Mouse (Mus musculus): Measurements from ENCODE around the gene Arhgap10. TPM values are rescaled to one million over a fixed set of nuclear protein-coding genes. Genes with fewer than 3 reads are reported as not detected.

Gene Arhgap10
- polyA plus RNA-seq, 1 experiment, result 39.0 TPM

GRCm38 (mm10) chr8:77478155-77478912 is 39.4 kb downstream of the Arhgap10 start:
- no peak overlapping the region for H3K4me3 ChIP-seq (ENCODE audit: insufficient read depth, low read length)
- no peak overlapping the region for H3K27ac ChIP-seq (ENCODE audit: insufficient read depth, low read depth, low read length)

GRCm38 (mm10) chr8:77477684-77478083 is 40.1 kb downstream of the Arhgap10 start:
- no peak for TF ChIP-seq POLR2A (IDR thresholded peaks at IDR 0.05; ENCODE audit: borderline replicate concordance, low read depth, low read length)
- TF ChIP-seq CTCF (IDR thresholded peaks at IDR 0.05; ENCODE audit: low read depth, low read length), result no peak
- H3K4me1 ChIP-seq (ENCODE audit: control insufficient read depth, insufficient read depth, low read length), result peaks cover 41% of the 10 kb centered on the region

More at GRCm38 (mm10) chr8:77478155-77478912, 39.4 kb downstream of the Arhgap10 start:
- TF ChIP-seq POLR2A (IDR thresholded peaks at IDR 0.05; ENCODE audit: borderline replicate concordance, low read depth, low read length), result no peak
- peaks cover 45% of the 10 kb centered on the region for H3K4me1 ChIP-seq (ENCODE audit: control insufficient read depth, insufficient read depth, low read length)

GRCm38 (mm10) chr8:77474614-77475013 is 43.1 kb downstream of the Arhgap10 start:
- no peak for TF ChIP-seq CTCF (IDR thresholded peaks at IDR 0.05; ENCODE audit: low read depth, low read length)
- TF ChIP-seq POLR2A (IDR thresholded peaks at IDR 0.05; ENCODE audit: borderline replicate concordance, low read depth, low read length), result no peak
- H3K4me1 ChIP-seq (ENCODE audit: control insufficient read depth, insufficient read depth, low read length), result peaks cover 21% of the 10 kb centered on the region
- H3K27ac ChIP-seq (ENCODE audit: insufficient read depth, low read depth, low read length), result no peak overlapping the region
- no peak overlapping the region for H3K4me3 ChIP-seq (ENCODE audit: insufficient read depth, low read length)

More at GRCm38 (mm10) chr8:77477684-77478083, 40.1 kb downstream of the Arhgap10 start:
- Histone ChIP-seq H3K4me3 (ENCODE audit: insufficient read depth, low read length) (no peak overlapping the region), H3K27ac (ENCODE audit: insufficient read depth, low read depth, low read length) (no peak overlapping the region)

- Histone ChIP-seq H3K4me3 (ENCODE audit: insufficient read depth, low read length) (no peak overlapping the region), H3K4me1 (ENCODE audit: control insufficient read depth, insufficient read depth, low read length) (peaks cover 21% of the 10 kb centered on the region), H3K27ac (ENCODE audit: insufficient read depth, low read depth, low read length) (no peak overlapping the region)
- no peak for TF ChIP-seq CTCF (IDR thresholded peaks at IDR 0.05; ENCODE audit: low read depth, low read length)
Observed at GRCm38 (mm10) chr8:77473773-77474172, 44.0 kb downstream of the Arhgap10 start.

GRCm38 (mm10) chr8:77473373-77473772 is 44.4 kb downstream of the Arhgap10 start:
- Histone ChIP-seq H3K4me3 (ENCODE audit: insufficient read depth, low read length) (no peak overlapping the region), H3K27ac (ENCODE audit: insufficient read depth, low read depth, low read length) (no peak overlapping the region), H3K4me1 (ENCODE audit: control insufficient read depth, insufficient read depth, low read length) (peaks cover 19% of the 10 kb centered on the region)
- TF ChIP-seq CTCF (IDR thresholded peaks at IDR 0.05; ENCODE audit: low read depth, low read length) (no peak), POLR2A (IDR thresholded peaks at IDR 0.05; ENCODE audit: borderline replicate concordance, low read depth, low read length) (no peak)

- H3K4me3 ChIP-seq (ENCODE audit: insufficient read depth, low read length), result no peak overlapping the region
- no peak for TF ChIP-seq POLR2A (IDR thresholded peaks at IDR 0.05; ENCODE audit: borderline replicate concordance, low read depth, low read length)
- TF ChIP-seq CTCF (IDR thresholded peaks at IDR 0.05; ENCODE audit: low read depth, low read length), result no peak
- no peak overlapping the region for H3K27ac ChIP-seq (ENCODE audit: insufficient read depth, low read depth, low read length)
- peaks cover 27% of the 10 kb centered on the region for H3K4me1 ChIP-seq (ENCODE audit: control insufficient read depth, insufficient read depth, low read length)
Observed at GRCm38 (mm10) chr8:77461392-77461791, 56.4 kb downstream of the Arhgap10 start.

- TF ChIP-seq CTCF (IDR thresholded peaks at IDR 0.05; ENCODE audit: low read depth, low read length) (no peak), POLR2A (IDR thresholded peaks at IDR 0.05; ENCODE audit: borderline replicate concordance, low read depth, low read length) (no peak)
- no peak overlapping the region for H3K4me3 ChIP-seq (ENCODE audit: insufficient read depth, low read length)
- no peak overlapping the region for H3K27ac ChIP-seq (ENCODE audit: insufficient read depth, low read depth, low read length)
- peaks cover 28% of the 10 kb centered on the region for H3K4me1 ChIP-seq (ENCODE audit: control insufficient read depth, insufficient read depth, low read length)
Observed at GRCm38 (mm10) chr8:77460363-77460762, 57.4 kb downstream of the Arhgap10 start.

- peaks cover 27% of the 10 kb centered on the region for H3K4me1 ChIP-seq (ENCODE audit: control insufficient read depth, insufficient read depth, low read length)
- no peak overlapping the region for H3K4me3 ChIP-seq (ENCODE audit: insufficient read depth, low read length)
- no peak overlapping the region for H3K27ac ChIP-seq (ENCODE audit: insufficient read depth, low read depth, low read length)
- TF ChIP-seq POLR2A (IDR thresholded peaks at IDR 0.05; ENCODE audit: borderline replicate concordance, low read depth, low read length), result no peak
- no peak for TF ChIP-seq CTCF (IDR thresholded peaks at IDR 0.05; ENCODE audit: low read depth, low read length)
Observed at GRCm38 (mm10) chr8:77459696-77460095, 58.1 kb downstream of the Arhgap10 start.

GRCm38 (mm10) chr8:77458575-77458974 is 59.2 kb downstream of the Arhgap10 start:
- Histone ChIP-seq H3K4me3 (ENCODE audit: insufficient read depth, low read length) (no peak overlapping the region), H3K27ac (ENCODE audit: insufficient read depth, low read depth, low read length) (no peak overlapping the region), H3K4me1 (ENCODE audit: control insufficient read depth, insufficient read depth, low read length) (peaks cover 30% of the 10 kb centered on the region)
- TF ChIP-seq CTCF (IDR thresholded peaks at IDR 0.05; ENCODE audit: low read depth, low read length) (no peak), POLR2A (IDR thresholded peaks at IDR 0.05; ENCODE audit: borderline replicate concordance, low read depth, low read length) (no peak)

- H3K4me1 ChIP-seq (ENCODE audit: control insufficient read depth, insufficient read depth, low read length), result peaks cover 38% of the 10 kb centered on the region
- TF ChIP-seq POLR2A (IDR thresholded peaks at IDR 0.05; ENCODE audit: borderline replicate concordance, low read depth, low read length) (no peak), CTCF (IDR thresholded peaks at IDR 0.05; ENCODE audit: low read depth, low read length) (no peak)
- no peak overlapping the region for H3K27ac ChIP-seq (ENCODE audit: insufficient read depth, low read depth, low read length)
- H3K4me3 ChIP-seq (ENCODE audit: insufficient read depth, low read length), result no peak overlapping the region
Observed at GRCm38 (mm10) chr8:77456263-77456662, 61.5 kb downstream of the Arhgap10 start.
